Mouse (Mus musculus) thymus, adult 2 months (tissue): ENCODE data around the gene Ddx60. TPM values are rescaled to one million over a fixed set of nuclear protein-coding genes. Genes with fewer than 3 reads are reported as not detected.

Source experiments
- DNase-seq: peaks from one replicate; pipeline ENCODE4 v3.0.0; 2021
- H3K27ac ChIP-seq: fragments of 200-500 bp; 2 replicates; pipeline ENCODE4 v1.5.1; 2012; ENCODE audit warnings: low read length, control low read depth; ENCODE audit not compliant: control insufficient read depth, insufficient read depth
- H3K27me3 ChIP-seq: fragments of 200-500 bp; 2 replicates; pipeline ENCODE4 v1.6.1; 2012; ENCODE audit warnings: mild to moderate bottlenecking, low read length, moderate library complexity, mixed read lengths; ENCODE audit not compliant: control insufficient read depth, insufficient read depth
- H3K36me3 ChIP-seq: fragments of 200-500 bp; 2 replicates; pipeline ENCODE4 v1.6.1; 2012; ENCODE audit warnings: mild to moderate bottlenecking, low read length, moderate library complexity; ENCODE audit not compliant: control insufficient read depth, insufficient read depth
- H3K4me1 ChIP-seq: fragments of 200-500 bp; replicated peaks from 2 replicates; pipeline ENCODE4 v1.6.1; 2012; ENCODE audit warnings: low read length; ENCODE audit not compliant: control insufficient read depth, insufficient read depth
- H3K4me3 ChIP-seq: fragments of 200-500 bp; 2 replicates; pipeline ENCODE4 v1.5.1; 2012; ENCODE audit warnings: mild to moderate bottlenecking, low read length, control low read depth, moderate library complexity; ENCODE audit not compliant: control insufficient read depth, insufficient read depth
- CTCF ChIP-seq: fragments of 200-500 bp; IDR thresholded peaks from 2 replicates; pipeline ENCODE4 v1.5.1; 2012; ENCODE audit warnings: mild to moderate bottlenecking, control low read depth, low read length, moderate library complexity, borderline replicate concordance; ENCODE audit not compliant: control insufficient read depth, poor library complexity, insufficient read depth; ENCODE audit errors: extremely low read depth
- POLR2A ChIP-seq: fragments of 200-500 bp; IDR thresholded peaks from 2 replicates; pipeline ENCODE4 v1.6.1; 2012; ENCODE audit warnings: mild to moderate bottlenecking, low read length, control low read depth, moderate library complexity; ENCODE audit not compliant: control insufficient read depth, poor library complexity, insufficient read depth; ENCODE audit errors: extremely low read depth
- WGBS: fragments of 180-500 bp; shearing (Covaris S2); methylation state at CpG from one replicate; pipeline ENCODE4 v1.1.7; 2018; 5-methylcytosine and 5-hydroxymethylcytosine counted together
- polyA plus RNA-seq: library from polyadenylated mRNA; depleted of rRNA; stranded (reverse); fragments of >200 nt; gene quantifications from 2 replicates; pipeline ENCODE4 v1.2.3, GENCODE M21; 2012; rRNA removed

Ddx60 gene
- polyA plus RNA-seq, 1 experiment = 1.8 TPM

DNA sequence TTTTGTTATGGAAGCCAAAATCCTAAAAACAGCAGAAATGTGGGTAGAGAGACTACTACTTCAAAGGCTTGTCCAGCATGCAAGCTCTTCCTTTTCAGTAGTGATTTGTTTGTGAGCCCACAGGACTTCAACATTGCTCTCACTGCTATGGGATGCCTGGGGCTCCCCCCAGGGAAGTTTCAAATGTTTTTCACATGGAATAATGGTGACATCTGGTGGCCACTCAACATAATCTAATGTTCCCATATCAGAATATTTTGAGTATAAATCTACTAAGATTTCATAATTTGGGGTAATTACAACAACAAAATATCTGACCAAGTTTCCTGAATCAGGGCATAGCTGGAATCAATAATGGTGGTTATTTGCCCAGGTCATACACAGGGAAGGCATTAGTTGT, 132.5 kb downstream of the Ddx60 start:
- no peaks in the 10 kb centered on the region for H3K4me1 ChIP-seq
- no peak overlapping the region for H3K4me3 ChIP-seq
- no peaks in the 10 kb centered on the region for H3K36me3 ChIP-seq
- H3K27me3 ChIP-seq = no peaks in the 10 kb centered on the region
- DNase-seq = no peak
- no peak overlapping the region for H3K27ac ChIP-seq
- no peak for TF ChIP-seq CTCF
- TF ChIP-seq POLR2A = no peak

DNA sequence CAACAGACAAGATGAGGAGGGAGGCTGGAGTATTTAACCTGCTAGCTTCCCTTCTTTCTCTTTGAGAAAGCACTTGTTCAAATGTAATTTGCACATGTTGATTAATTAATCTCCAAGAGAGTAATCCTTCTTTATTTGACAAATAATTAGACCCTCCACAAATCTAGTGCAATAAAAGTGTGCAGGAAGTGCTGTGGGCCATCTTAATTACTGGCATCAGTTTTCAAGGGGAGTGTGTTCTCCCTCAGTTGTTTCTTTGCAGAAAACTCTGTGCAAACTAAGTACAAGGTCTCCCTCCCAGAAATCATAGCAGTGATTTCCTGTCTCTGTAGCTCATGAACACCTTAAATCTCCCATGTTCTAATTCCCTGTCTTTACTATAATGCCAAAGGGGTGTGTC, 140.4 kb downstream of the Ddx60 start:
- no peaks in the 10 kb centered on the region for H3K36me3 ChIP-seq
- no peaks in the 10 kb centered on the region for H3K27me3 ChIP-seq
- H3K4me1 ChIP-seq = no peaks in the 10 kb centered on the region
- H3K27ac ChIP-seq = no peak overlapping the region
- DNase-seq = no peak
- no peak for TF ChIP-seq POLR2A
- no peak for TF ChIP-seq CTCF
- H3K4me3 ChIP-seq = no peak overlapping the region

DNA sequence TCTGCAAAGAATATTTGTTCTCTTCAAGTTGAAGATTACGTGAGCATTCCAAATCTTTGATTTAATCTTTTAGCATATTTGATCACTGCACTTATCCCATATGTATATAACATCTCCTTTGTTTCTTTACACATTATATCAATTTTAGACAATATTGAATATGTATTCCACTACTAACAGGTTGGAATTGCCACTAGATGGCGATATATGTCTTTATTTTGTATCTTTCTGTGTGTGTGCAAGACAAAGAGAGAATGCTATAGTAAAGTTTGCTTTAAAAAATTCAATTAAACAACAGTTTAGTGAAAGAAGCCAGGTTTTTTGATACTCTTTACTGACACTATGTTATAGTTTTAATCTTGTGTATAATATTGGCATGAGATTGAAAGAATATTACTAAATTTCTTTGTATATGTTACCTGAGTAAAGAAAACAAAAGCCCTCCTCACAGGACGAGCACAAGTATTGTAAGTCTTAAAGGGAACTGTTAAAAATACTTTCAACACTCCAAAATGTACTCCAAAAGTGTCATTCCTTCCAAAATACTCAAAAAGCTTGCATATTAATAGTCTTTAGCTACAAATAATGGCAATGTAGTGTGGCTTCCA, 152.4 kb downstream of the Ddx60 start:
- H3K27ac ChIP-seq = no peak overlapping the region
- TF ChIP-seq CTCF (no peak), POLR2A (no peak)
- H3K36me3 ChIP-seq = no peaks in the 10 kb centered on the region
- 54% methylated on average over 3 of the region's 3 CpGs for WGBS
- no peak for DNase-seq
- H3K4me3 ChIP-seq = no peak overlapping the region
- H3K27me3 ChIP-seq = no peaks in the 10 kb centered on the region
- no peaks in the 10 kb centered on the region for H3K4me1 ChIP-seq

GRCm38 (mm10) chr8:62081804-62082203, 153.9 kb downstream of the Ddx60 start:
- whole genome bisulfite sequencing = 96% methylated on average over 2 of the region's 2 CpGs
- Histone ChIP-seq H3K4me1 (no peaks in the 10 kb centered on the region), H3K27me3 (no peaks in the 10 kb centered on the region)

More at GRCm38 (mm10) chr8:62081804-62082203, 153.9 kb downstream of the Ddx60 start:
- TF ChIP-seq POLR2A (no peak), CTCF (no peak)
- Histone ChIP-seq H3K36me3 (no peaks in the 10 kb centered on the region), H3K27ac (no peak overlapping the region), H3K4me3 (no peak overlapping the region)
- no peak for DNase-seq

Other genes with a start within 250 kb of the Ddx60 start
- 10.6 and 12.1 TPM in 2 replicates for gene Palld, start 25.4 kb upstream of the Ddx60 start, polyA plus RNA-seq
- gene Anxa10, start 195.1 kb downstream of the Ddx60 start, polyA plus RNA-seq = 0.55 and 1.3 TPM in 2 replicates